Mouse (Mus musculus) embryonic facial prominence, embryonic 12.5 days (tissue): ENCODE data around the gene Cavin4. TPM values are rescaled to one million over a fixed set of nuclear protein-coding genes. Genes with fewer than 3 reads are reported as not detected.

Experiments used
- ATAC-seq: fragments of 200-750 bp; cut with Nextera tagmentation; 2 replicates; pipeline ENCODE4 v1.8.0; 2017; ENCODE audit not compliant: insufficient number of reproducible peaks, insufficient read depth, low FRiP score, low TSS enrichment
- H3K27ac ChIP-seq: fragments of 300-500 bp; sonication (generic); 2 replicates; pipeline ENCODE4 v1.5.1; 2016; ENCODE audit warnings: mild to moderate bottlenecking
- H3K27me3 ChIP-seq: fragments of 300-500 bp; sonication (generic); 2 replicates; pipeline ENCODE4 v1.6.1; 2016; ENCODE audit warnings: mild to moderate bottlenecking, moderate library complexity
- H3K36me3 ChIP-seq: fragments of 300-500 bp; sonication (generic); 2 replicates; pipeline ENCODE4 v1.6.1; 2016; ENCODE audit warnings: mild to moderate bottlenecking
- H3K4me1 ChIP-seq: fragments of 300-500 bp; sonication (generic); 2 replicates; pipeline ENCODE4 v1.6.1; 2016
- H3K4me2 ChIP-seq: fragments of 300-500 bp; sonication (generic); replicated peaks from 2 replicates; pipeline ENCODE4 v1.6.1; 2016; ENCODE audit warnings: mild to moderate bottlenecking, moderate library complexity
- H3K4me3 ChIP-seq: fragments of 300-500 bp; sonication (generic); 2 replicates; pipeline ENCODE4 v1.5.1; 2016; ENCODE audit warnings: mild to moderate bottlenecking
- H3K9ac ChIP-seq: fragments of 300-500 bp; sonication (generic); 2 replicates; pipeline ENCODE4 v1.6.1; 2016; ENCODE audit warnings: mild to moderate bottlenecking, moderate library complexity
- H3K9me3 ChIP-seq: fragments of 300-500 bp; sonication (generic); 2 replicates; pipeline ENCODE4 v1.6.1; 2016; ENCODE audit warnings: mild to moderate bottlenecking, moderate library complexity
- WGBS: fragments of 180-500 bp; shearing (Covaris S2); methylation state at CpG from one replicate; pipeline ENCODE4 v1.1.7; 2016; 5-methylcytosine and 5-hydroxymethylcytosine counted together
- polyA plus RNA-seq: library from polyadenylated mRNA; unstranded; fragments of >200 nt; fragmentation: Nextera tagmentation; extraction: Ambion mirVana; gene quantifications from 2 replicates; pipeline ENCODE4 v1.2.1, GENCODE M21; 2016

Cavin4 gene
- polyA plus RNA-seq, 1 experiment from 2014 or later = 1.3 TPM

DNA sequence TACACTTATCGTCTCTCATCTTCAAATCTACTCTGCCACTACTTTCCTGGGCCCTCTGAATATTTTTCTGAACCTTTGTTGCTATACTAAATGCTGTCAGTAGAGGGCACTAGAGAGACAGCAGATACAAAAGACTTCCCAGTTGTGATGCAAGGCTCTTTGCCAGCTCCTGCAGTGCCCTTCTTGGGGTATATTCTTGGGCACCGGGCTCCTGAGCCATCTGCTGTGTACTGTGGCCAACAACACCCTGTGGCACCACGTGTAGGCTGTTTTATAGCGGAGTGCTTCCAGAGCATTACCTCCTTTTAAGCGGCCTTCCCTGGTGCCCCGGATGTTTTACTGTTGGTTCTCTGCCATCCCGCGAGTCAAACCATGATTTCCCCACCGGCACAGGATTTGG is 27.3 kb downstream of the Cavin4 start:
- WGBS = 86% methylated on average over 9 of the region's 9 CpGs

DNA sequence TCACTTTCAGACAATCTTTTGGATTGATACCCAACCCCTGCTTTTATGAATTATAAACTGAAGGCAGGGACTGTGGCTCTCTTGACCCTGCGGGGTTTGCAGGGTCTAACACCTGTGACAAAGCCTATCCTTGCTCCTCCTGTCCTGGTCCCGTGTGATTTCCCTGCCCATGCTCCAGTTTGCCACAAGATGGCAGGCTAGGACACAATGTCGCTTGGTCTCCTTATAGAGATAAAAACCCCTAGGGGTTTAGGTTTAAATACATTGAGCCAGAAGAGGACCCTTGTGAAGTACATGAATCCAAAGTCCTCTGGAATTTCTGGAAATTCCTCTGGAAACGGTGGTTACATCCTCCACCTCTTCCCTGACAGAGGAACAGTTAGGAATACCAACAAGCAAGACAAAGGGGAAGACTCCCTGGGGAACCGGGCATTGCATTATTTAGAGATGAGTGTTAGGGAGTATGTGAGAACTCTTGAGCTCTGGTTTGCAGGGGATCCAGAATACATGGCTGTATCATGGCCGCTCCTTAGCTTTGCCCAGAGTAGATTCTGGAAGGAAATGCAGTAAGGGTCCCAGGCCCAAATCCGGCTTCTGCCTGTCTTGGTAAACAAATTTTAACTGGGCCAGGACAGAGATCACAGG is 28.6 kb downstream of the Cavin4 start:
- Histone ChIP-seq H3K4me1 (no peaks in the 10 kb centered on the region), H3K9ac (no peak overlapping the region), H3K27ac (no peak overlapping the region), H3K4me3 (no peak overlapping the region), H3K9me3 (no peaks in the 10 kb centered on the region), H3K27me3 (no peaks in the 10 kb centered on the region), H3K4me2 (no peak overlapping the region), H3K36me3 (no peaks in the 10 kb centered on the region)
- ATAC-seq = no peak
- 44% methylated on average over 7 of the region's 7 CpGs for WGBS

More for the DNA sequence above, 27.3 kb downstream of the Cavin4 start:
- no peaks in the 10 kb centered on the region for H3K27me3 ChIP-seq
- H3K4me3 ChIP-seq = no peak overlapping the region
- H3K9ac ChIP-seq = no peak overlapping the region
- no peak for ATAC-seq
- no peaks in the 10 kb centered on the region for H3K4me1 ChIP-seq
- H3K9me3 ChIP-seq = no peaks in the 10 kb centered on the region
- no peaks in the 10 kb centered on the region for H3K36me3 ChIP-seq
- no peak overlapping the region for H3K4me2 ChIP-seq
- H3K27ac ChIP-seq = no peak overlapping the region

DNA sequence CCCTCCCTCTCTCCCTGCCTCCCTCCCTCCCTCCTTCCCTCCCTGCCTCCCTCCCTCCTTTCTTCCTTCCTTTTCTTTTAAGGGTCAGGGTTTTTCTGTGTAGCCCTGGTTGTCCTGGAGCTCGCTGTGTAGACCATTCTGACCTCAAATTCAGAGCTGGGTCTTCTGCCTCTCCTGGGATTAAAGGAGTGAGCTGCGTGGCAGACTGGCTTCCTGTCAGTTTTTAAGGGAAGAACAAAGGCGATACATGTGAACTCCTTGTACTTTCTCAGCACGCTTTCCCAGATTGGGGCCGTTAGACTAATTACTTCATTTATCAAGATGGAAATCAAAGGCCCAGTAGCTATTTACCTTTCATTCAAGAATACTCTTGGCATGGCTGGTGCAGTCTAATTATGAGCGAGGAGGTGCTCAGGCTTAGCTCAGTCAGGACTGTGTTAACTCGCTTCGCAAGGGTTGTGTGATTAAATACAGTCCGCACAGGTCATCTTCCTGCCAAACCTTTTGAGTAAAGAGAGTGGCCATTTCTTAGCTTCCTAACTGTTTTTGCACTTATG is 29.5 kb downstream of the Cavin4 start:
- Histone ChIP-seq H3K4me3 (no peak overlapping the region), H3K27ac (no peak overlapping the region), H3K9me3 (no peaks in the 10 kb centered on the region), H3K4me2 (no peak overlapping the region), H3K36me3 (no peaks in the 10 kb centered on the region), H3K9ac (no peak overlapping the region), H3K4me1 (no peaks in the 10 kb centered on the region), H3K27me3 (no peaks in the 10 kb centered on the region)
- ATAC-seq = no peak
- 47% methylated on average over 9 of the region's 9 CpGs for WGBS

DNA sequence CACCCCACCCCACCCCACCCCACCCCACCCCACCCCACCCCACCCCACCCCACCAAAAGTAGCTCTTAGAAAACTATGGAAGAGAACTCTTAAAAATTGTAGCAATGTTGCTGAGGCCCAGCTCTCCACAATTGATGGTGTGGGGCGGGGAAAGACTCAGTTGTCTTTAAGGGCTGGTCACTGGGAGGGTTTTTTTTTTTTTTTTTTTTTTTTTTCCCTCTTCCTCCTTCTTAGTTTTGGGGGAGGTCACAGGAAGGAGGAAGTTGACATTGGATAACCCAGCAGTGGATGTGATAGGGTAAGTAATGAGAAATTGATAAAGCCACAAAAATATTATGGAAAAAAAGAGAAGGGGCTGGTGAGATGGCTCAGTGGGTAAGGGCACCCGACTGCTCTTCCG is 33.4 kb downstream of the Cavin4 start:
- ATAC-seq = no peak
- no peaks in the 10 kb centered on the region for H3K36me3 ChIP-seq
- no peaks in the 10 kb centered on the region for H3K4me1 ChIP-seq
- 91% methylated on average over 3 of the region's 3 CpGs for WGBS
- H3K9ac ChIP-seq = no peak overlapping the region
- H3K9me3 ChIP-seq = no peaks in the 10 kb centered on the region
- H3K4me2 ChIP-seq = no peak overlapping the region
- H3K27ac ChIP-seq = no peak overlapping the region
- no peaks in the 10 kb centered on the region for H3K27me3 ChIP-seq
- no peak overlapping the region for H3K4me3 ChIP-seq

DNA sequence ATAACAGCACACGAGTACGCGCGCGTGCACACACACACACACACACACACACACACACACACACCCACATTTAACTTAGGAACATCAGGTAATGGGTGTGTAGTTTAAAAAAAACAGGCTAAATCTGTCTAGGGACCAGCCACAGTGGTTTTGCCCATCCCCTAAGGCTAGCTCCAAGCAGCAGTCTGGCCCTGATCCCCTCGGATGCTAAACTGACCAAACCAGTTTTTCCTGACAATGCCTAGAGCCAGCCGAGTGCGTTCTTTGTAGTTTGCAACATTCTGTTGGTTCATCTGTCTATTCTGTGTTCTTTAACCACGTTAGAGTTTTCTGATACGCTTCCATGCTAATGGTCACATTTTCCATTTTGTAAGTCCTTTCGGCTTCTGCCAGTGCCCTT is 34.0 kb downstream of the Cavin4 start:
- 46% methylated on average over 11 of the region's 11 CpGs for WGBS
- no peak overlapping the region for H3K4me2 ChIP-seq
- no peaks in the 10 kb centered on the region for H3K9me3 ChIP-seq
- H3K9ac ChIP-seq = no peak overlapping the region
- no peaks in the 10 kb centered on the region for H3K4me1 ChIP-seq
- no peak overlapping the region for H3K4me3 ChIP-seq
- no peaks in the 10 kb centered on the region for H3K36me3 ChIP-seq
- ATAC-seq = no peak
- no peak overlapping the region for H3K27ac ChIP-seq
- no peaks in the 10 kb centered on the region for H3K27me3 ChIP-seq

DNA sequence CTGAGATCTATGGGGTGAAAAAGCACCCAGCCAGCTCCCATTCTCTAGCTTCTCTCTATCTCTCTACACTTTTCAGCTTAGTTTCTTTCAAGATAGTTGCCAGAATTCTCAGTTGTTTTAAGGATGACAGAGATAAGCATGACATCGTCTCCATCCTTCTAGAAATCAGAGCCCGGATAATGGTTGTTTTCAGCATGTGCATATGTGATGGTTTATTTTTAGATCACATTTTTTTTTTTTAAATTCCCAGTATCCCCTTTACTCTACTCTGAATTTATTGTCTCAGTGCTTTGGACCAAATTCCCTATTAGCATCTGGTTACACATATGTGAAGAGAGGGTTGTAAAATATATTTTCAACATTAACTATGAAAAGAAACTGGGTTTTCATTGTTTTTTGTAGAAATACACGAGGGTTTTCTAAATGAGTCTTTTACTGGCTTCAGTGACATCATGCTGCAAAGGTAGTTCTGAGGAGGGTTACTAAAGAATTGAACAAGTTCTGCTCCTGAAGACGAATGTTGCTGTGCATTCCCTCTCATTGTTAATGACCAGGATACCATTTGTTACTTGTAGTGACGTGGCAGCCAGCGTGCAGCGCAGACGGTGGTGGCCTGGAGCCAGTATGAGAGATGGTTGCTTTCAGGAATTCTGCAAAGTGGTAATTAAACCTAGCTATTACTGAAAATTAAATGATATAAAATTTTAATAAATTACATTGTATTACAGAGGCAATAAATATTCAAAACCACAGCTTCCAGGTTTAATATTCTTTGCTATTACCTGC is 52.7 kb downstream of the Cavin4 start:
- H3K4me2 ChIP-seq = no peak overlapping the region
- H3K9me3 ChIP-seq = no peaks in the 10 kb centered on the region
- no peak for ATAC-seq
- H3K27ac ChIP-seq = no peak overlapping the region
- H3K4me1 ChIP-seq = no peaks in the 10 kb centered on the region
- H3K4me3 ChIP-seq = no peak overlapping the region
- no peaks in the 10 kb centered on the region for H3K36me3 ChIP-seq
- 78% methylated on average over 8 of the region's 8 CpGs for WGBS
- no peaks in the 10 kb centered on the region for H3K27me3 ChIP-seq
- H3K9ac ChIP-seq = no peak overlapping the region

DNA sequence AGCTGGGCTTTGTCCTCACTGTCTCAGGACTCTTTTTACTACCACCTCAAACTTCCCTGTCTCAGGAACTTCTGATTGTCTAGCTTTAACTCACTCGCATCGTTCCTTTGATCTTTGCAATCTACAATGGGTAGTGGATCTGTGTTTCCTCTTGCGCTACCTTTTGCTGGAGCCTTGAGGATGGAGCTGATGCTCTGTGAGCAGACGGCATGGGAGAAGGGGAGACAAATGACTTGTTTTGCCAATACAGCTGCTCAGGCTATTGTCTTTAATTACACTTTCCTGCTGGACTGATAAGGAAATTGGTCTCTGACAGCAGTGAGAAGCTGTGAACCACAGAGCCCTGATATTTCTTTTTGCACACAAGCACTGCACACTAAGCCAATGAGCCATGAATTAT is 53.5 kb downstream of the Cavin4 start:
- 64% methylated on average over 4 of the region's 4 CpGs for WGBS
- Histone ChIP-seq H3K9ac (no peak overlapping the region), H3K4me3 (no peak overlapping the region), H3K4me1 (no peaks in the 10 kb centered on the region), H3K27me3 (no peaks in the 10 kb centered on the region), H3K27ac (no peak overlapping the region), H3K4me2 (no peak overlapping the region), H3K9me3 (no peaks in the 10 kb centered on the region), H3K36me3 (no peaks in the 10 kb centered on the region)
- ATAC-seq = no peak

Other genes with a start within 250 kb of the Cavin4 start
- 63.8 and 70.9 TPM in 2 replicates for gene Tex10, start 190.1 kb upstream of the Cavin4 start, polyA plus RNA-seq
- gene Msantd3, start 123.6 kb upstream of the Cavin4 start, polyA plus RNA-seq = 42.7 and 46.9 TPM in 2 replicates
- gene Tmeff1, start 78.3 kb upstream of the Cavin4 start, polyA plus RNA-seq = 124 and 130 TPM in 2 replicates